Mouse (Mus musculus): ENCODE results near the gene 4931428F04Rik. TPM values are rescaled to one million over a fixed set of nuclear protein-coding genes. Genes with fewer than 3 reads are reported as not detected.

4931428F04Rik gene
- polyA plus RNA-seq (2012; rRNA removed): 30.1 and 37.8 TPM in 2 replicates
- 9.9 and 12.1 TPM in 2 replicates for polyA plus RNA-seq (2014; fragmentation: Nextera tagmentation; extraction: Ambion mirVana)

- H3K4me1 ChIP-seq (ENCODE audit: control insufficient read depth, insufficient read depth, low read length): peaks cover 18% of the 10 kb centered on the region
- peaks cover 12% of the 10 kb centered on the region for H3K27me3 ChIP-seq (ENCODE audit: control insufficient read depth, insufficient read depth, low read length)
- H3K27ac ChIP-seq (replicated peaks; ENCODE audit: low read depth, low read length): peak within 1 kb of the TSS; percentile 39
- no peak for TF ChIP-seq POLR2A (IDR thresholded peaks at IDR 0.05; ENCODE audit: borderline replicate concordance, extremely low read depth, insufficient read depth, insufficient read length)
- peaks cover 1% of the 10 kb centered on the region for H3K36me3 ChIP-seq (ENCODE audit: control insufficient read depth, insufficient read depth, low read length)
- H3K9me3 ChIP-seq (ENCODE audit: control insufficient read depth, low read length): no peaks in the 10 kb centered on the region
- H3K9ac ChIP-seq (ENCODE audit: low read depth, low read length, severe bottlenecking): peak within 1 kb of the TSS; percentile 52
- H3K4me3 ChIP-seq (replicated peaks; ENCODE audit: low read length): peak within 1 kb of the TSS; percentile 47
- WGBS: under 1% methylated on average over 40 of the region's 43 CpGs
- no peak for DNase-seq (ENCODE audit: low spot score)
- peak within 1 kb of the TSS; percentile 62 for H3K4me2 ChIP-seq (replicated peaks; ENCODE audit: low read depth, low read length, severe bottlenecking)
- peak; percentile 16 for ATAC-seq (ENCODE audit: low FRiP score, low read depth)
Measured at GRCm38 (mm10) chr8:105289805-105290460, at the start of gene 4931428F04Rik. Gene 4931428F04Rik (minus strand): TSS chr8:105289864.

- ATAC-seq (ENCODE audit: low FRiP score, low read depth) (no peak), DNase-seq (ENCODE audit: low spot score) (no peak)
- no peaks in the 10 kb centered on the region for H3K27me3 ChIP-seq (ENCODE audit: control insufficient read depth, insufficient read depth, low read length)
- 0 out of 2 replicates have a peak, but pooled peaks cover 5% of the 10 kb centered on the region for H3K4me1 ChIP-seq (ENCODE audit: control insufficient read depth, insufficient read depth, low read length)
- no peak overlapping the region for H3K9ac ChIP-seq (ENCODE audit: low read depth, low read length, severe bottlenecking)
- H3K9me3 ChIP-seq (ENCODE audit: control insufficient read depth, low read length): no peaks in the 10 kb centered on the region
- H3K27ac ChIP-seq (replicated peaks; ENCODE audit: low read depth, low read length): no peak overlapping the region
- no peak overlapping the region for H3K4me3 ChIP-seq (replicated peaks; ENCODE audit: low read length)
- no peak overlapping the region for H3K4me2 ChIP-seq (replicated peaks; ENCODE audit: low read depth, low read length, severe bottlenecking)
- 14% methylated on average over 4 of the region's 4 CpGs for WGBS
- peaks cover 36% of the 10 kb centered on the region for H3K36me3 ChIP-seq (ENCODE audit: control insufficient read depth, insufficient read depth, low read length)
- no peak for TF ChIP-seq POLR2A (IDR thresholded peaks at IDR 0.05; ENCODE audit: borderline replicate concordance, extremely low read depth, insufficient read depth, insufficient read length)
Measured at GRCm38 (mm10) chr8:105338992-105339391, 49.3 kb upstream of the 4931428F04Rik start.

- TF ChIP-seq POLR2A (IDR thresholded peaks at IDR 0.05; ENCODE audit: borderline replicate concordance, extremely low read depth, insufficient read depth, insufficient read length): no peak
- H3K27me3 ChIP-seq (ENCODE audit: control insufficient read depth, insufficient read depth, low read length): no peaks in the 10 kb centered on the region
- H3K9me3 ChIP-seq (ENCODE audit: control insufficient read depth, low read length): no peaks in the 10 kb centered on the region
- peaks cover 55% of the 10 kb centered on the region for H3K36me3 ChIP-seq (ENCODE audit: control insufficient read depth, insufficient read depth, low read length)
- H3K4me1 ChIP-seq (ENCODE audit: control insufficient read depth, insufficient read depth, low read length): 0 out of 2 replicates have a peak, but pooled peaks cover 4% of the 10 kb centered on the region
- no peak overlapping the region for H3K27ac ChIP-seq (replicated peaks; ENCODE audit: low read depth, low read length)
- ATAC-seq (ENCODE audit: low FRiP score, low read depth) (no peak), DNase-seq (ENCODE audit: low spot score) (no peak)
- 58% methylated on average over 32 of the region's 32 CpGs for WGBS
- no peak overlapping the region for H3K9ac ChIP-seq (ENCODE audit: low read depth, low read length, severe bottlenecking)
- H3K4me2 ChIP-seq (replicated peaks; ENCODE audit: low read depth, low read length, severe bottlenecking): no peak overlapping the region
- no peak overlapping the region for H3K4me3 ChIP-seq (replicated peaks; ENCODE audit: low read length)
Measured at GRCm38 (mm10) chr8:105336373-105337130, 46.9 kb upstream of the 4931428F04Rik start.

GRCm38 (mm10) chr8:105332523-105332922, 42.9 kb upstream of the 4931428F04Rik start:
- 65% methylated on average over 2 of the region's 2 CpGs for WGBS
- H3K9me3 ChIP-seq (ENCODE audit: control insufficient read depth, low read length): no peaks in the 10 kb centered on the region
- no peak for TF ChIP-seq POLR2A (IDR thresholded peaks at IDR 0.05; ENCODE audit: borderline replicate concordance, extremely low read depth, insufficient read depth, insufficient read length)

GRCm38 (mm10) chr8:105331931-105332330, 42.3 kb upstream of the 4931428F04Rik start:
- H3K27ac ChIP-seq (replicated peaks; ENCODE audit: low read depth, low read length): no peak overlapping the region
- no peak overlapping the region for H3K4me3 ChIP-seq (replicated peaks; ENCODE audit: low read length)
- H3K9me3 ChIP-seq (ENCODE audit: control insufficient read depth, low read length): no peaks in the 10 kb centered on the region
- DNase-seq (ENCODE audit: low spot score) (no peak), ATAC-seq (ENCODE audit: low FRiP score, low read depth) (no peak)
- 97% methylated on average over 9 of the region's 9 CpGs for WGBS
- H3K4me1 ChIP-seq (ENCODE audit: control insufficient read depth, insufficient read depth, low read length): peaks cover 7% of the 10 kb centered on the region; the same call in 1 of the 2 replicates
- no peak overlapping the region for H3K4me2 ChIP-seq (replicated peaks; ENCODE audit: low read depth, low read length, severe bottlenecking)
- no peak for TF ChIP-seq POLR2A (IDR thresholded peaks at IDR 0.05; ENCODE audit: borderline replicate concordance, extremely low read depth, insufficient read depth, insufficient read length)
- no peaks in the 10 kb centered on the region for H3K27me3 ChIP-seq (ENCODE audit: control insufficient read depth, insufficient read depth, low read length)
- H3K36me3 ChIP-seq (ENCODE audit: control insufficient read depth, insufficient read depth, low read length): peaks cover 84% of the 10 kb centered on the region
- no peak overlapping the region for H3K9ac ChIP-seq (ENCODE audit: low read depth, low read length, severe bottlenecking)

More at GRCm38 (mm10) chr8:105332523-105332922, 42.9 kb upstream of the 4931428F04Rik start:
- Histone ChIP-seq H3K4me1 (ENCODE audit: control insufficient read depth, insufficient read depth, low read length) (peaks cover under 1% of the 10 kb centered on the region; the same call in 1 of the 2 replicates), H3K4me3 (replicated peaks; ENCODE audit: low read length) (no peak overlapping the region), H3K4me2 (replicated peaks; ENCODE audit: low read depth, low read length, severe bottlenecking) (no peak overlapping the region), H3K9ac (ENCODE audit: low read depth, low read length, severe bottlenecking) (no peak overlapping the region), H3K27ac (replicated peaks; ENCODE audit: low read depth, low read length) (no peak overlapping the region), H3K36me3 (ENCODE audit: control insufficient read depth, insufficient read depth, low read length) (peaks cover 90% of the 10 kb centered on the region), H3K27me3 (ENCODE audit: control insufficient read depth, insufficient read depth, low read length) (no peaks in the 10 kb centered on the region)
- ATAC-seq (ENCODE audit: low FRiP score, low read depth) (no peak), DNase-seq (ENCODE audit: low spot score) (no peak)

All from limb, embryonic 14.5 days (tissue).